Mouse (Mus musculus): Measurements from ENCODE around the gene Apba2.
A peak's percentile ranks its signal among the peaks of the same experiment; 100 is the strongest.

Gene Apba2

DNA sequence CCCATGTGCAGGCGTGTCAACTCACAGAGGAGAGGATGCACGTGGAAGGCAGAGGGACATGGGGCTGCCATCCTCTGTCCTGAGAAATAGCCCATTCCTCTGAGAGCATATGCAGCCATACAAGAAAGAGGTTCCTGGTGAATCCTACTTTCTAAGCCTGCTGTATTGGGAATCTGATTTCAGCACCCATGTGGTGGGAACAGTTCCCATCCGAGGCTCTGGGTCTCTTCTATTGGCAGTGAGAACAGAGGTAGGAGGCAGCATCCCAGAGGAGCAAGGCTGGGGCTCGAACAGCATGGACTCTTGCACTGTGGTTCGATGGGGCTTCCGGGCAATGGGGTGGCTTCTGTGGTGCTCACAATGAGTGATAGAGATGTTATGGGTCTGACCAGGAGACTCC is 93.8 kb downstream of the Apba2 start:
- no peak for DNase-seq

DNA sequence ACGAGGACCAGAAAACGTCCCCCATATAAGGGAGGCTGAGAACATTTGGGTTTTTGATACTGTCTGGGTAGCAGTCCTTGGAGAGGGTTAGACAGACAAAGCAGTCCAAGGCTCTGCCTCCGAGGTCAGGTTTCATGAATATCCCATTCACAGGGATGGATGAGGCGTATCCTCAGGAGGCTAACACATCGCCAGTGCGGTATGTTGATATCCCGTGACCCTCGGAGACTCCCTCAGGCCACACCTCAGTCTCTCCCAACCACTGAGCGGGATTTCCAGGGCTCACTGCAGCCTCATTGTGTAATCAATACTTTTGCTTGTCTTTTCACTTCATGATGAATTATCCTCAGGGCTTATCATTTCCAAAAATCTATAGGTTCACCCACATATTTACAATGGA is 95.1 kb downstream of the Apba2 start:
- DNase-seq, result no peak

DNA sequence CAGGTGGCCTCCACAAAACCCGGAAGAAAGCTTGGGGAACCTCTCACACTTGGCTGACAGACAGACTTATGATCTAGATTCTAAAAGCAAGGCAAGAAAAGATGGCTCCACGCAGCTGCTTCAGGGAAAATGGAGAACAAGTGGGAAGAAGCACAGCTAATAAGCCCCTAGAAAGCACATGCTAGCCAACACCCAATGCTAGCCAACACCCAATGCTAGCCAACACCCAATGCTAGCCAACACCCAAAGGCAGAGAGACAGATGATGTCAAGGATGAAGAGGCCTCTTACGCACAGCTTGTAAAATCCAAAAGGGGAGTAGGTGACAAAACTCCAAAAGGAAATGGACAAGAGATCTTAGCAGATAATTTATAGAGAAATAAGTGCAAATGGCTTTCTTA is 108.4 kb downstream of the Apba2 start:
- DNase-seq, result no peak

DNA sequence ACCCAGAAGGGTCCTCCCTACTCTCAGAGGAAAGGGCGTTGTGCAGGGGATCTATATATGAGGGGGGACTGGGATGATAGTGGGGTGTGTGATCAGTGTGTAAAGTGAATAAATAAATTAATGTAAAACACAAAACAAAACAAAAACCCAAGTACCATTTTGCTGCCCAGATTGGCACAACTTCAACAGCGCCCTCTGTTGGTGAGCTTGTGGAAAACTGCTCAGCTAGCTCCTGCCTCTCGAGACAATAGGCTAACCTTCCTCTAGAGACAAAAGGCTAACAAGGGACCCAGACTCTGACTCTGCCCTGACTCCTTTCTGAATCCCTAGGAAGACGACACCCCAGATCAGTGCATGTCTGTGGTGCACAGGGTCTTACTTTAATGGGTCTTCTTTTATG is 109.4 kb downstream of the Apba2 start:
- DNase-seq, result peak; percentile 39

DNA sequence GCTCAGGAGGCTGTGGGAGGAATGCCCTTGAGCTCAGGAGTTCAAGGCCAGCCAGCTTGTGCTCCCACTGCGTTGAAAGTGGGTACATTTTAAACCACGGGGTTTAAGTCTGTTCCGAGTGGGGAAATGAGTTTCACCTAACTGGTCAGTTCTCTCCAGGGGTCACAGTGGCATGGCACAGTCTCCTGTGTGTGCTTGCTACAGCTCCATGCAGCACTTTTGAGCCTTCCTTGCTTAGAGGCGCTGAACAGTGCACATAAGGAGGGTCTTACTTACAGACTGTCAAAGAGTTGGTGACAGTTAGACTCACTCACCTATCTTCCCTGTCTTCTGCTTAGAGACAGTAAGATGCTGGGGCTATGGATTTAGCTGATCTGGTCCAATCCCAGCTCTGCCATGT is 117.8 kb downstream of the Apba2 start:
- DNase-seq, result no peak

DNA sequence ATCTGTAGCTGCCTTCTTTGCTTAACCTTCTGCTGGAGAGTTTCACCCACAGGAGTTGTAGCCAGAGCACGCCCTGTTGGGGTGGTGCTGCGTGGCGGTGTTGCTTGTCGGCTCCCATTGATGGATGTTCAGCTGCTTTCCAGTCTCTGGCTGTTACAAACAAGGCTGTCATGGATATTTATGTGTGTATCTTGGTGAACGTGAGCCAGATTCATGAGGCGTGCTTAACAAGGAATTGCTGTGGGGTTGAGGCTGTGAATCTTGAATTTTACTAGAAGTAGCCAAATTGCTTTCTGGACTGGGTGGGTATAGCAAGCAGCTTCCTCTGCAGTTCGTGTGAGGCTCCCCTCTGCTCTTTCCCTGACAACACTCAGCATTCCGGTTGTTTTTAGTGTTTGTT is 125.0 kb downstream of the Apba2 start:
- DNase-seq, result no peak

DNA sequence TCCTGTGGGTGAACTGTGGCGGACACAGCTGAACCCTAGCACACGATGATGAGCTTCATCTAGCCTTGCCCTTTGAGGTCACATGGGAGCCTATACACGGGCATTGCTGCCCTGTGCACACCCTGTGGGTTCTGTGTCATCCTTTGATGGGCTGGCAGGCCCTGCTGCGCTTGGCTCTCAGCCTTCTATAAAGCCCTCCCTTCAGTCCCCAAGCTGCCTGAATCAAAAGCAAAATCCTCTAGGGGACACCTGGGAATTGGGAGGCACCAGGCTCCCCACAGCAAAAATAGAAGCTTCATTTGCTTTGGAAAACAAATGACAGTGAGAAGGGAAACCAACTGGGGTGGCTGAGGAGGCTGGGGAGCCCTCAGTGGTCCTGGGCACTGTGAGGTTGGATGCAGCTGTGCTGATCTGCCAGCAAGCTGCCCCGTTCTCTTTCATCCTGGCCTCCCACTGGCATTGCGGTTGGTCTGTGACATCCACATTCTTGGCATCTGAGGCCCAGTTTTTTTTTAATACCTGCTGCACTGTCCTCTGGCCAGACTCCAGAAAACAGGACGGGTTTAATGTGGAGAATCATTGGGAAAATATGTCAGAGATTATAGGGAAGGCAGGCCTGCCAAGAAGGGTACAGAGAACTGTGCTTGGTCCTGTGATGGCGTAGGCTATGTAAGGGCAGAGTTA is 126.6 kb downstream of the Apba2 start:
- DNase-seq, result no peak

DNA sequence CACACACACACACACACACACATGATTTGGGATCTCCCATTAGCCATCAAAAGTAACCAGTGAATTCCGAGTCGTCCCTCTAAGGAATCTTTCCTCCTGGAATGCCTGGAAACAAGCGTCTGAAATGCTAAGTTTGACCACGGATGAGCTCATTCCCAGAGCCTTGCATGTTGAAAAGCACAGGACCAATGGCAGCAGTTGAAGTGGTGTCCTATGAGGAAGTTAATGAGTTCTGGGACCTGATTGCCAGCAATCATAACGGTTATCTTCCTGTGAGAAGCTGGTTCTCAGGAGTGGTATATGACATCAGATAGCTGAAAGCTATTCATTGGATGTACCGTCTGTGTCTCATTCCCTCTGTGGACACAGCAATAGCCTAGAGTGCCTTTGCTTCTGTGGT is 129.2 kb downstream of the Apba2 start:
- no peak for DNase-seq

DNA sequence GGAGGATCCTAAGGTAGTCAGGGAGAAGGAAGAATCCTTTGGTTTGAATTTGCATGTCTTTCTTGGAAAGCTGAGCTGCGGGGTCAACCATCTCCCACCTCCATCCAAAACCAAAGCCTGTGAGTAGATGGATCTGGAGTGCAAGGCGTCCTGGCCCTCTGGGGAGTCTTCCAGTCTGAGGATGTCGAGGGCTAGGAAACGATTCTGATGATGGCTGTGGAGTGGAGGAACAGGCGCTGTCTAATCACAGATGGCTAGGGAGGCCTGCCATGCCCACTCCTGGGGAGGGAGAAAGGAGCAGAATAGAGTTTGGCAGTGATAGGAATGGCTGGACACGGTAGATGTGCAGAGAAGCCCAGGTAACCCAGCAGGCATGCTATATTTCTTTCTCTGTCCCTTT is 129.6 kb downstream of the Apba2 start:
- DNase-seq, result no peak

DNA sequence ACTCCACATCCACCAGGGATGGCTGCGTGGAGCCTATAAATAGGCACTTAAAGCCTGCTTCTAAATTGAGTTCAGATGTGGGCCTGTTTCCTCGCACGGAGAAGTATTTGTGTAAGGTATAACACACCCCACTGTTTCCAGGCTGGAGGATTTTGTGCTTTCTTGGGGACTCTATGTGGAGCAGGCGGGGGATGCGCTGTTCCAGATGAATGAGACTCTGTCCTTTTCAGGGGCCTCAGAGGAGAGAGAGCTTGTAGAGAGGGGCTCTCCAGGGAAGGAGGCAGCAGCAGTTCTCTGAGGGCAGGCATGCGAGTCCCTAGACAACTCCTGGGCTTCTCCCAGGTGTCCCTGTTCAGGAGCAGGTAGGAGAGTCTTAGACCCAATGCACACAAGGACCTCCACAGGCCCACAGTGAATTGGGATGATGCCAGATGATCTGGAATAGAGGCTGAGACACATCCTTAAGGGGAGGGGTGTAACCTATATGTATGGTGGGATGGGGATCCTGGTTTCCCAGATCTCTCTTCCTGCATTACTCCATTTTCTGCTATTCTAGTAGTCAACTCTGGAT is 130.4 kb downstream of the Apba2 start:
- no peak for DNase-seq

DNA sequence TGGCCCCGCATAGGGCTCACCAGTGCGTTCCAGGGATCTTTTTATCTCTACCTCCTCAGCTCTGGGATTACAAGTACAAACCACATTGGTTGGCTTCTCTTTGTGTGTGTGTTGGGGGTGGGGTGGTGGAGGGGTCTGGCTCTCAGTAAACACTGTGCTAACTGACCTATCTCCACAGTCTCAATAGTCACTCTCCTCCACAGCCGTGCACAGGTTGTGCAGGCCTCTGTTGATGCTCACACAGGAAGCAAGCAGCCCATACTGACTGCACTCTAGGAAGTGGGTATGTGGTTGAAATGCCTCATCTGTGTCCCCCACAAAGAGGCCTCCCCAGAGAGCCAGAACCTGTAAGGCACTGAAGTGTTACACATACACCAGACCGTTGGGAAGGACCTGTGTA is 131.7 kb downstream of the Apba2 start:
- DNase-seq, result peak; percentile 10

DNA sequence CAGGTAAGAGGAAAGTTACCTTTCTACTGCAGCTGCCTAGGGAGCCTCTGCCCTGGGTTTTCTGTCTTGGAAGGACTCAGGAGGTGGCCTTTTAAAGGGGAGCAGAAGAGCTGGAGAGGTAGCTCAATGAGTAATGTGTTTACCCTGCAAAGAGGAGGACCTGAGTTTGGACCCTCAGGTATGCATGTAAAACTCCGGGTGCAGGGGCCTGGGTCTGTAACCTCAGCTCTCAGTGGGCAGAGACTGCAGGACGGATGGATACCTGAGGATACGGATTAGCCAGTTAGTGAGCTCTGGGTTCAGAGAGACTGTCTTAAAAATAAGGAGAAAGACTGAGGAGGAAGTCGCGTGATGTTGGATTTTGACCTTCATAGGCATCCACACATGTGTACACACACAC is 132.4 kb downstream of the Apba2 start:
- no peak for DNase-seq

DNA sequence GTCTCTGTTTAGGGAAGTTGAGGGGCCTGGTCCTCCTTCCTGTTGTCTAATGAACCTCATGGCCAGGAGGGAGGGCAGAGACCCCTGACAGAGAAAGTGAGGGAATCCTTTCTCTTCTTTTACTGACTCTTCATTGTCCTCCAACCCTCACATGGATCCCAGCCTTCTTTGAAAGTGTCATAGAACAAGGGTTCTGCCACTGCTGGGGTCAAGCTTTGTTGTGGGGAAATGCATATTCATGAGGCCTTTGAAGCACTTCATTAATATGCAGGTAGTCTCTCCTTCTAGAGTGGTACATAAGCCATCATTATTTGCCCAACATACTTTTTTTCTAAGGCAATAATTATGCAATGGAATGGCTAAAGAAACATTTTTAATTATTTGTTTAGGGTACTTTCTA is 133.0 kb downstream of the Apba2 start:
- DNase-seq, result no peak

DNA sequence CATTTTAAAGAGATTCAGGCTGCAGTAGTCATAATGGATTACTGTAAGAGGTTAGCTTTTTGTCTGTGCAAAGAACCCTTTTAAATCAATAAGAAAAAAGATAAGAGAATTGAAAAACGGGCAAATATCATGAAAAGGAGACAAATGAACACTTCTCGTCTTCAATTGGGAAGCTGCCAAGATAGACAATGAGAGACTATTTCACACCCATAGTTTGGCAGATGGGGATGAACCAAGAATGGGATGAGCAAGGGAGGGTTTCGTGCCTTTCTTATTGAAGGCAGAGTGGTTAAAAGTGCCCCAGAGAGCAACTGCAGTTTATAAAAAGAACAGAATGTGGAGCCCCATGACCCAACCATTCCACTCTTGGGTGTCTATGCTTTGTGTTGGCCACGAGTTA is 137.4 kb downstream of the Apba2 start:
- no peak for DNase-seq

DNA sequence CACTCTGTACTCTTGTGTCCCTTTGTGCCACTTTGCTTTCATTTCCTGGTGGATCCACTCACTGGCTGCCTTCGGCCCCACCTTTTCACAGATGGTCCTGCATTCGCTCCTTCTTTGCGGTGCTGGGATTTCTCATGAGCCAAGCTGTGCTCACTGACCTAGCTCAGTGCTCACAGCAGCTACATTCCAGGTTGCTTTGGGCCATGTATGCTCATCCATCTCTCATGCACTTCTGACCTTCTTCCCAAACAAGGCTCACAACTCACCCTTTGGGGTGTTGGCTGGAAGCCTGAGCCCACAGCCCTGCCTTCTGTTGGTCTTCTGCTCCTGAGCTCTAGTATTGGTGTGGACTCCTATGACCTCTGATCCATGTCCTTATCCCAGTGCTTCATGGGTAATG is 139.1 kb downstream of the Apba2 start:
- no peak for DNase-seq

DNA sequence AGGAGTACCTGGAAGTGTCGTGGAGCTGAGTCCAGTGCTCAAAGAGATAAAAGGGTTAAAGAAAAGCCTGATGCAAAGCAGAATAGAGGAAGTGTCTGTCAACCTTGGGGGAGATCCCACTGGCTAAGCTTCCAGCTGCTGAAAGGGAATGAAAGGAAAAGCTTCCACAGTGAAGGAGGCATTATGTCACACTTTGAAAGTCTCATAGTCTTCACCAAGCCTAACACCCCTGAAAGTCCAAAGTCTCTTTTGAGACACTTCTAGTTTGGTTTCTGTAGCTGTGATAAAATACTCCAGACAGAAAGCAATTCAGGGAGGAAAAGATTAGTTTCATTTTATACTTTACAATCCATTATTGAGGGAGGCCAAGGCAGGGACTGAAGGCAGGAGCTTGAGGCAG is 141.4 kb downstream of the Apba2 start:
- no peak for DNase-seq

DNA sequence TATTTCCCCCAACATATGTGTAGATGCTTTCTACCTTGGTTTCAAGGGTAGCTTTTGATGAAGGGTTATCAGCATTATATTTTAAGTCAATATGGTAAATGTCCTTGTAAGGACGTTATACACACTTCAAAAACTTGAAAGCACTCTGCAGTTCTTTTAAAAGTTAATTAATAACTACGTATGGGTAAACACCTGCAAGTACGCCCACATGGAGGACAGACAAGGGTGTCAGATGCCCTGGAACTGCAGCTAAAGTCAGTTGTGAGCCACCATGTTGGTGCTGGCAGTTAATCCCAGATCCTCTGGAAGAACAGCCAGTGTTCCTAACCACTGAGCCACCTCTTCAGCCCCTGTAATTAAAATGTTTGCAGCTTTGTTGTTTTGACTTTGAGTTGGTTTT is 144.0 kb downstream of the Apba2 start:
- DNase-seq, result no peak

DNA sequence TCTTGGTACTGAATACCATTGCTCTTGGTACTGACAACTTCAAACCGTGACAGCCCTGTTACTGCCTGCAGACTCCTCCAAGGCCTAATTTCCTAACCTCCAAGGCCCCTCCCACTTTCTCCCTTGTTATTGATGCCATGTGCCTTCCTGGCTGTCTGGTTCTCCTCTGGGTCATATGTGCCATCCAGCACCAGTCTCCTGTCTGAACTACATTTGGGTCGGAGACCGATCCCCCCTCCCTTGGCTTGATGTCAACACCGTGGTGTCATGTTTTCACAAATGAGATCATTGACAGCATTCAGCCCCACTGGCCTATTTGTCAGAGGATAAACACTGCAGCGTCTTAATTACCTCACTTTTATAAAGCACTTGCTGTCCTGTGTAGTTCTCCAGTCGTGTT is 144.5 kb downstream of the Apba2 start:
- DNase-seq, result no peak

DNA sequence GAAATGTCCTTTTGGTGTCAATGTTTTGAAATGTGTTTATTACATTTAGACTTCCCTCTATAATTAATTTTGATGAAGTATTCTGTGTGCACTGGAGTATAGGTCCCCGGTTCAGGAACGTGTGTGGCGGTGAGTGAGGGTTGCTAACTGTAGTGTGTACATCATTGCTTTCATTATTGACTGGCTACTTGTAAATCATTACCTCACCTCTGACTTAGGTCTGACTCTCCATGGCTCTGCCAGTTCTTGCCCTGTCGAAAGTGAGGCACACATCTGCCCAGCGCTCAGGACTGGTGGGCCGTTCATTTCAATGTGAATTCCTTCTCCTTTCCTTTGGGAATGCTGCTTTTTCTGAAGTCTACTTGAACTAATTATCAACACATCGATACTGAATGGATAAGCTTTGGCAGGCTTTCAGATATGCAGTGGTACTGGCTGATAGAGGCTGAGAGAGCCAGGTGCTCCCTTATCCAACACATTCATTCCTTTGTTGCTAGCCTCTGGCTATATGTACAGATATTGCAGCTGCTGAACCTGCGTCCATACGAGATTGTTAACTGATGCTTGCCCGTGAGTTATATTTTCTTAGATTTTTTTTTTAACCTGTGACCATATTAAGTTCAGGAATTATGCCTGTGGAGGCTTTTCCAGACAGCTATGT is 147.6 kb downstream of the Apba2 start:
- no peak for DNase-seq

DNA sequence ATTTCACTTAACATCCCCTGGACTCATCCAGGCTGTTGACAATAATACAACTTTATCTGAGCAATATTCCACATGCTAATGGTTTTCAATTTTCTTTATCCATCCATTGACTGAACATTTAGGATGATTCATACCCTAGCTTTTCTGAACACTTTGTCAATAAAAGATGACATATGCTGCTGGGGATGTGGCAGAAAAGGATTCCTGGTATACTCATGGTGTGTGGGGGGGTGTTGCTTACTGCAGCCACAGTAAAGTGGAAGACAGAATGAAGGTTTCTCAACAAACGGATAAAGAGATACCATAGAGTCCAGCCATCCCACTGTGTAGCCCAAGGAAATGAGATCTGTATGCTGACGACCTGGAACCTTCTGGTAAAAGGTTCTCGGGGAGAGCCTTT is 150.5 kb downstream of the Apba2 start:
- no peak for DNase-seq

DNA sequence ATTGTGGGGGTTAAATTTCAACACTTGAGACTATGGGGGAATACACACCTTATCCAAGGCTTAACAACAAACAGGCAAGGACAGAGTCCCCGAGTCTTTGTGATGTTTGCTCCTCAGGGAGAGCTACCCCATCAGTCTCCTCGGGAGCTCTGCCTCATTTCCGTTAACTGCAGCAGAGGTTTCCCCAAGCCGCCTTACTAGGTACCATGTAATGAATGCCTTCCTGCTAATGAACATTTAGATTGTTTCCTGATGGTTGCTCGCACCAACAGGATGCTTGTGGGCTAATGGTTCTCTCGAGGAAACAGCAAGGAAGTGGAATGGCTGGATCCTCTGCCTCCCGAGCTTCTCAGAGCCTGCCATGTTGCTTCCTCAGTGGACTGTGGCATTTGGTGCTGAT is 155.3 kb downstream of the Apba2 start:
- DNase-seq, result no peak

DNA sequence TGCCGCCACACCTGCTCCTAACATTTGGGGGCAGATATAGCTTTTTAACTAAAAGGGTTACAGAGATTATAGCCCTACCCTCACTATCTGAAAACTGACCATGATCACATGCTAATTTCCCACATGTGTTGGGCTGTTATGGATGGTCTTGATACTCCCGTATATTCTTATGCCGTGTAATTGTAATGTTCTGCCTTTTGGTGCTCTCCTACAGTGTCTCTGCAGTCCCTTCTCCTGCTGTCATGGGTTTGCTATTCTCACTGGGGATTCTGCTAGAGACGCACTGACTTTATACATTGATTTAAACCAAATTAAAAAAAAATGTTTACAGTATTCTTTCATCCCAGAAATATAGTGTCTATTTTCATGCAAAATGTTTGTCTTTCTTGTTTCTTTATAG is 157.4 kb downstream of the Apba2 start:
- no peak for DNase-seq

DNA sequence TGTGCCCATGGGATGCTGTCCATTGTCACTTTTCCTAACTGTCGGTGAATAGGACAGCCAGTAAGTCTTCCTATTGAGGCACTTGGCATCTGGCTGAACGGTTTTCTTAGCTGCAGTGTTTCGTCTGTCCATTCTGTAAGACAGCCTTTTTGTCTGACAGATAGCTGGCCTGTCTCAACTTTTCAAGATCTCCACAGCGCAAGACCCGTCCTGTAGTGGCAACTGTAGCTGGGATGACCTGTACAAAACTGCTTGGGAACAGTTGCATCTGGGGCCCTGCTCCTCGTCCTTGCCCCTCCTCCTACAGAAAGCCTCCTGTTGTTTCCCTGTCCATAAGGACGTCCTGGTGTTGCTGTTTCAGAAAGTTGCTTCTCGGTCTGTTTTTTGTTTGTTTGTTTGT is 157.8 kb downstream of the Apba2 start:
- no peak for DNase-seq

DNA sequence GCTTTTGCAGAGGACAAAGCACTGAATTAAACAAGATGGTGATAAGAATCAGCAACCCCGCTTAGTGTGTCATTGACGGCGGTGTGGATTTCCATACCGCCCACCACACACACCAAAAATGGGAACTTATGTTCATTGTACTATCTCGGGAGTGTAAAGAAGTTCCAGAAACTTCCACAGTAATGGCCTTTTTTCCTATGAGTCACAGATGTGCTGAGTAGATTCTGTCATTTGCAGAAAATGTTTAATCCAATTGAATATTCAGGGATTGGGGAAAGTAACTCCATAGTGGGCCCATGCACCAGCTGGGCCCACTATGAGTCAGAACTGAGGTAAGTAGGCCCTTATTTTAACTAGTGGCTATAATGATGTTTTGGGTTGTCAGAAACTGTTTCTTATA is 161.0 kb downstream of the Apba2 start:
- DNase-seq, result no peak

DNA sequence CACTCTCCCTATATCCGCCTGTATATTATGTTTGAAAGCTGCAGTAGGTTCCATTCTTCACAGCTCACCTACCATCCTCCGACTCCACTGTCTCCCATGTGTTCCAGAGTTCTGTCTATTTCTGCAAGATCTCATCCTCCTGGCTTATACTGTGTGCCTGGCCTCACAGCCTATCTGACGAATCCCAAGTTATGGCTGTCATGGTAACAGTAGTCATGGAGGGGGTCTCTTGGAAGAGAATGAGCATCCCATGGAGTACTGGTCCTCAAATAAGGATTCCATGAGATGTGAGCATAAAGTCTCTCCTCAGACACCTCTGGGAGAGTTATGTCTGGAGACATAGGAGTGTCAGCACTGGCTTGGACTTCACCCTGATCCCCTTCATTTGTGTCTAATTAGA is 162.1 kb downstream of the Apba2 start:
- DNase-seq, result no peak
